Mouse (Mus musculus) liver, embryonic 14 days (tissue): ENCODE results near the gene Gm49630. TPM values are rescaled to one million over a fixed set of nuclear protein-coding genes. Genes with fewer than 3 reads are reported as not detected.

ENCODE experiments used
- polyA plus RNA-seq: library from polyadenylated mRNA; depleted of rRNA; stranded (reverse); fragments of >200 nt; gene quantifications from 2 replicates; pipeline ENCODE4 v1.2.3, GENCODE M21; 2012; rRNA removed

Gm49630 gene
- polyA plus RNA-seq, result not detected in 2 replicates

DNA sequence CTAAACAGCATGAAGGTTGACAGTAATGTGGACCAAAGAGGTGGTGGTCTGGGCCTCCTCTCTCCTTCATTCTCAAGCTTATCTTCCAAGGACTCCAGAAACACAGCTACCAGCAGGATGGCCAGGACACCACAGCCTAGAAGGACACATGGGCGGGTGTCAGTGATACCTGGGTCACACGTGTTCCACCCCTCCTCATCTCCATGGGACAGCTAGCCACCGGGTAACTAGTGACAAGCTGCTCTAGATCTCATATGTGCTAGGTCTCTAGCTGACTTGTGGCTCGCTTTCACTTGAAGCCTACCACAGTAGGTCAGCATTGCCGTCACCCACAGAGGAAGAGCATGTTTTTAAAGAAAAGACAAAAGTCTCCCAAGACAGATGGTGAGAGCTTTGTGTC is at the start of gene Gm49630:
Gm49630 (minus strand) TSS at position 101 of the 400 bp plus-strand sequence.

GRCm38 (mm10) chr17:7385364-7385763 is 13.6 kb upstream of the Gm49630 start, which contains the start of gene Unc93a2:
Unc93a2 (minus strand) TSS chr17:7385464.

DNA sequence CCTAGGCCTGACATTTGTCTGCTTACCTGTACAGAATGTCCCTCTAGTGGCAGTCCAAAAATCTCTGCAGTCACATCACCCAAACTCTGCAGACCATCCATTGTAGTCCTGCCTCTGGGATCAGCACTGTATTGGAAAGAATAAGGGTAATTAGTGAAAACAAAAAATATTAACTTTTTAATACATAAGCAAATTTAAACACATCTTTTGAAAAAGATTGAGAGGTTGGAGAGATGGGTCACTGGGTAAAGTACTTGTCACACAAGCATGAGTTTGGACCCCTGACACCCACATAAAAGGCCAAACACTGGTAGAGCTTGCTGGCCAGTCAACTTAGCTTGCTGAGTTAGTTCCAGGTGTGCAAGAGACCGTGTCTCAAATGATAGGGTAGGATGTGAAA is 19.2 kb downstream of the Gm49630 start, which contains the start of gene Ttll2:
Ttll2 (minus strand) TSS at position 101 of the 400 bp plus-strand sequence.

GRCm38 (mm10) chr17:7324346-7324745 is 47.4 kb downstream of the Gm49630 start, which contains the start of gene Tcp10a:
Tcp10a (plus strand) TSS chr17:7324646.

Other genes starting within 250 kb of the Gm49630 start
- gene Rps6ka2, start 201.9 kb downstream of the Gm49630 start, polyA plus RNA-seq, result 0.95 and 0.98 TPM in 2 replicates
- not detected in 2 replicates for gene Tcp10a, start 47.3 kb downstream of the Gm49630 start, polyA plus RNA-seq
- 0.02 TPM in 2 replicates for gene Ttll2, start 19.3 kb downstream of the Gm49630 start, polyA plus RNA-seq
- 0.26 and 0.39 TPM in 2 replicates for gene Unc93a2, start 13.5 kb upstream of the Gm49630 start, polyA plus RNA-seq